Mouse (Mus musculus) kidney, postnatal 0 days (tissue): ENCODE results near the gene Chic2. TPM values are rescaled to one million over a fixed set of nuclear protein-coding genes. Genes with fewer than 3 reads are reported as not detected.

ENCODE experiments used
- ATAC-seq: fragments of 200-750 bp; cut with Nextera tagmentation; replicated peaks from 2 replicates; pipeline ENCODE4 v1.8.0; 2017; ENCODE audit warnings: low read depth, moderate number of reproducible peaks, moderate TSS enrichment, moderate library complexity; ENCODE audit not compliant: low FRiP score
- DNase-seq: peaks from one replicate; pipeline ENCODE4 v3.0.0-alpha.2; 2016; ENCODE audit warnings: low spot score
- H3K27ac ChIP-seq: fragments of 300-500 bp; sonication (generic); 2 replicates; pipeline ENCODE4 v1.5.1; 2014; ENCODE audit warnings: mild to moderate bottlenecking
- H3K27me3 ChIP-seq: fragments of 300-500 bp; sonication (generic); 2 replicates; pipeline ENCODE4 v1.6.1; 2014; ENCODE audit warnings: low read length, mixed read lengths; ENCODE audit not compliant: insufficient read depth
- H3K36me3 ChIP-seq: fragments of 300-500 bp; sonication (generic); 2 replicates; pipeline ENCODE4 v1.6.1; 2014; ENCODE audit warnings: low read length, mixed read lengths; ENCODE audit not compliant: insufficient read depth
- H3K4me1 ChIP-seq: fragments of 300-500 bp; sonication (generic); replicated peaks from 2 replicates; pipeline ENCODE4 v1.6.1; 2014; ENCODE audit warnings: antibody characterized with exemption, low read length, mixed read lengths; ENCODE audit not compliant: insufficient read depth
- H3K4me2 ChIP-seq: fragments of 300-500 bp; sonication (generic); 2 replicates; pipeline ENCODE4 v1.6.1; 2014; ENCODE audit warnings: mild to moderate bottlenecking, low read length, moderate library complexity, mixed read lengths
- H3K4me3 ChIP-seq: fragments of 300-500 bp; sonication (generic); replicated peaks from 2 replicates; pipeline ENCODE4 v1.5.1; 2014; ENCODE audit warnings: low read depth, low read length
- H3K9ac ChIP-seq: fragments of 300-500 bp; sonication (generic); 2 replicates; pipeline ENCODE4 v1.6.1; 2014; ENCODE audit warnings: low read depth, low read length
- H3K9me3 ChIP-seq: fragments of 300-500 bp; sonication (generic); replicated peaks from 2 replicates; pipeline ENCODE4 v1.6.1; 2016; ENCODE audit warnings: low read length, inconsistent platforms, mixed read lengths
- CTCF ChIP-seq: IDR thresholded peaks from 2 replicates; pipeline ENCODE4 v1.5.1; 2016; ENCODE audit warnings: antibody characterized with exemption, low read depth, mild to moderate bottlenecking, moderate library complexity
- whole genome bisulfite sequencing: fragments of 180-500 bp; shearing (Covaris S2); extraction: QIAGEN DNeasy Blood & Tissue Kit; methylation state at CpG from one replicate; pipeline ENCODE4 v1.1.7; 2014; 5-methylcytosine and 5-hydroxymethylcytosine counted together
- polyA plus RNA-seq: library from polyadenylated mRNA; unstranded; fragments of >200 nt; fragmentation: Nextera tagmentation; extraction: Ambion mirVana; gene quantifications from 2 replicates; pipeline ENCODE4 v1.2.1, GENCODE M21; 2015

Gene Chic2
- polyA plus RNA-seq, 1 experiment from 2014 or later = 51.3 TPM

DNA sequence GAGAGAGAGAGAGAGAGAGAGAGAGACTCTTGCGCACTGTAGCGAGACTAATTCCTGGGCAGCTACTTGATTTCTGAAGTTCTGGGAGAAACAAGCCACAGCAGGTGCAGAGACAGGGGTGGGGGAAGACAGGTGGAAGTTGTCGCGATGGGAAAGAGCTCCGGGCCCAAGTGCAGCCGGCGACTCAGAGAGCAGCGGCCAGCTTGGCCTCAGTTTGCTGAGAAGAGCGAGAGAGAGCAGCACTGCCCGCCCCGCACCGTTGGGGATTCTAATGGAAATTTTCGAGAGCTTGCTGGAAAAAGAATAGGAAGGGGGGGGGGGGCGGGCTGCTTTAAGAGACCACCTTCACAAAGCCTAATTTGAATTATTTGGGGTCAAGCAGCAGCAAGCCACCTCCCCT lies 38.5 kb upstream of the Chic2 start:
- Histone ChIP-seq H3K36me3 (no peaks in the 10 kb centered on the region), H3K4me2 (peak overlapping the region; percentile 13; the same call in 1 of the 2 replicates), H3K27me3 (peaks cover 87% of the 10 kb centered on the region), H3K9ac (no peak overlapping the region), H3K9me3 (no peaks in the 10 kb centered on the region), H3K27ac (no peak overlapping the region), H3K4me3 (no peak overlapping the region), H3K4me1 (no peaks in the 10 kb centered on the region)
- WGBS = under 1% methylated on average over 13 of the region's 14 CpGs
- TF ChIP-seq CTCF = no peak
- ATAC-seq (no peak), DNase-seq (no peak)

- no peak overlapping the region for H3K9ac ChIP-seq
- H3K36me3 ChIP-seq = no peaks in the 10 kb centered on the region
- DNase-seq (no peak), ATAC-seq (no peak)
- H3K4me3 ChIP-seq = no peak overlapping the region
- no peaks in the 10 kb centered on the region for H3K4me1 ChIP-seq
- 13% methylated on average over 6 of the region's 6 CpGs for WGBS
- TF ChIP-seq CTCF = no peak
- H3K27me3 ChIP-seq = peaks cover 94% of the 10 kb centered on the region
- H3K4me2 ChIP-seq = no peak overlapping the region
- H3K27ac ChIP-seq = no peak overlapping the region
- H3K9me3 ChIP-seq = no peaks in the 10 kb centered on the region
Measured at GRCm38 (mm10) chr5:75082439-75082838, 37.9 kb upstream of the Chic2 start.

DNA sequence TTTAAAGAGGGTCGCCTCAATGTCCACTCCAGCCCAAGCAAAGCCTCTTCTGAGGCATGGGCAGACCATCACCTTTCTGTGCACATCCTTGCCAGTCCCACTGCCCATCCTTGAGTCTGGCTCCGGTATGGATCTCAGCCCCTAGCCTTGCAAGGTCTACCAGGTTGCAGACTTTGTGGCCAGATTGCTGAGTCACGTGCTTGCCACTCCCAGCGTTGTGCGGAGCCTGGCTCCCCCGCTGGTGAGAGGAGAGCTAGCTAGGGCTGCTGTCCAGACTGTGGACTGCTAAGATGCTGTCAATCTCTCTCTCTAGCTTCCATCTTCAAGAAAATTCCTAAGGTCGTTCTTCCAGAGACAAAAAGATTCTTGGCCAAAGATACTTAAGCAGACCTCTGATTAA lies 35.0 kb upstream of the Chic2 start:
- no peak overlapping the region for H3K4me3 ChIP-seq
- no peaks in the 10 kb centered on the region for H3K9me3 ChIP-seq
- ATAC-seq (no peak), DNase-seq (no peak)
- WGBS = 2% methylated on average over 7 of the region's 7 CpGs
- H3K36me3 ChIP-seq = no peaks in the 10 kb centered on the region
- H3K9ac ChIP-seq = no peak overlapping the region
- no peak overlapping the region for H3K4me2 ChIP-seq
- peaks cover 10% of the 10 kb centered on the region for H3K4me1 ChIP-seq
- H3K27ac ChIP-seq = no peak overlapping the region
- TF ChIP-seq CTCF = peak; percentile 26; the same call in 1 of the 2 replicates
- peaks cover 98% of the 10 kb centered on the region for H3K27me3 ChIP-seq

GRCm38 (mm10) chr5:75077051-75077380 lies 32.4 kb upstream of the Chic2 start:
- no peak overlapping the region for H3K4me3 ChIP-seq
- H3K27me3 ChIP-seq = peaks cover 98% of the 10 kb centered on the region
- no peak for ATAC-seq
- no peaks in the 10 kb centered on the region for H3K9me3 ChIP-seq
- no peaks in the 10 kb centered on the region for H3K36me3 ChIP-seq
- no peak overlapping the region for H3K4me2 ChIP-seq
- H3K9ac ChIP-seq = no peak overlapping the region
- DNase-seq = no peak
- under 1% methylated on average over 19 of the region's 19 CpGs for WGBS
- H3K4me1 ChIP-seq = peaks cover 10% of the 10 kb centered on the region
- no peak for TF ChIP-seq CTCF
- H3K27ac ChIP-seq = no peak overlapping the region

GRCm38 (mm10) chr5:75076326-75077050 lies 31.9 kb upstream of the Chic2 start:
- no peak for ATAC-seq
- under 1% methylated on average over 17 of the region's 17 CpGs for WGBS
- H3K4me2 ChIP-seq = 0 out of 2 replicates have a peak overlapping the region, but pooled peaks have one; percentile 38

GRCm38 (mm10) chr5:75075383-75075941 lies 30.9 kb upstream of the Chic2 start, which contains the start of gene Gsx2:
Gene Gsx2, plus strand, starts transcription at chr5:75075601.
- H3K27ac ChIP-seq = no peak within 1 kb of the TSS
- H3K27me3 ChIP-seq = peaks cover 95% of the 10 kb centered on the region
- DNase-seq (no peak), ATAC-seq (no peak)
- peak within 1 kb of the TSS; percentile 11; the same call in 1 of the 2 replicates for H3K4me3 ChIP-seq
- peak within 1 kb of the TSS; percentile 38 for H3K4me2 ChIP-seq
- WGBS = 1% methylated on average over 40 of the region's 41 CpGs
- H3K9ac ChIP-seq = no peak within 1 kb of the TSS
- no peaks in the 10 kb centered on the region for H3K36me3 ChIP-seq
- H3K4me1 ChIP-seq = peaks cover 10% of the 10 kb centered on the region
- H3K9me3 ChIP-seq = no peaks in the 10 kb centered on the region
- TF ChIP-seq CTCF = no peak

More at GRCm38 (mm10) chr5:75076326-75077050, 31.9 kb upstream of the Chic2 start:
- H3K9me3 ChIP-seq = no peaks in the 10 kb centered on the region
- 0 out of 2 replicates have a peak overlapping the region, but pooled peaks have one; percentile 11 for H3K4me3 ChIP-seq
- no peak for TF ChIP-seq CTCF
- no peak overlapping the region for H3K27ac ChIP-seq
- DNase-seq = no peak
- H3K9ac ChIP-seq = no peak overlapping the region
- peaks cover 10% of the 10 kb centered on the region for H3K4me1 ChIP-seq
- peaks cover 97% of the 10 kb centered on the region for H3K27me3 ChIP-seq
- H3K36me3 ChIP-seq = no peaks in the 10 kb centered on the region
